In the genomic region with DNA sequence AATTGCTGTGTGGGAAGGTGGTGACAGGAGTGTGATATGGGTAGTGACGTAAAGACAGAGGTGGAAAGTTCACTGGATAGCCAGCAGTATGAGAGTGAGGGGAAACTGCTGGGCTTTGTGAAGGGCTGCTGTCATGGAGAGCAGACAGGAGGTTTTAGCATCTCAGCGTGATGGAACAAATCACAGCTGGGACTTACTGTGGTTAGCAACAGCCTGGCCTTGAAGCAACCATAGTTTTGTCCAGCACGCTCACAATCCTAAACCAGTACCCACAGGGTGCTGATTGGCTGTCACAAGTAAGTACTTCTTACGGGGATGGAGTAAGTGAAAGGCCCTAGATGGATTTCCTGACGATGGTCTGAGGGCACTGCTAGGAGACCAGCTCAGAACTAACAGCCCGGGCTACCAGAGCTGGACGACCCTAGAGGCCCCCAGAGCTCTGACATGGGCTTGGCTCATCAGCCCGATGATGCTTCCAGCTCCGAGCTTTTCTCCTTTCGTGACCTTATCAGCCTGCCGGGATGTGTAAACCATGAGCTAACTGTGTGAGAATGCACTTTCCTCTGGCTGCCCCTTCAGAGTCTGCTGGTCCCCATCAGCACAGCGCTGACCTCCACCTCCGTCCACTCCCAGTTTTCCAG, we compare ENCODE assay signal across 14 mouse cellular contexts. TPM values are rescaled to one million over a fixed set of nuclear protein-coding genes. Genes with fewer than 3 reads are reported as not detected.
A peak's percentile ranks its signal among the peaks of the same experiment; 100 is the strongest.
DNase-seq lines count a peak whose midpoint lies in the region; ATAC-seq and TF ChIP-seq lines count a peak whose summit lies in the region.
"Had no signal": no experiment of that assay in that cellular context is flagged by ENCODE, and none has a peak within 500 bp of the region (broad histone marks: within the 10 kb centered on the region; RNA-seq: fewer than 3 reads in every experiment).

No protein-coding gene starts in this region.

- no peaks in the 10 kb centered on the region for H3K9me3 ChIP-seq in kidney, embryonic 14.5 days (ENCODE audit: control insufficient read depth, low read length)
- H3K9me3 ChIP-seq in midbrain, embryonic 11.5 days (ENCODE audit: control insufficient read depth, low read length), result no peaks in the 10 kb centered on the region
- H3K9me3 ChIP-seq: embryonic facial prominence, embryonic 13.5 days; forebrain, embryonic 15.5 days had no signal

- no peak overlapping the region for H3K4me2 ChIP-seq in kidney, embryonic 14.5 days (replicated peaks; ENCODE audit: low read depth, low read length)
- no peak overlapping the region for H3K4me2 ChIP-seq in midbrain, embryonic 11.5 days
- H3K4me2 ChIP-seq: embryonic facial prominence, embryonic 13.5 days; forebrain, embryonic 15.5 days had no signal

- ATAC-seq in kidney, embryonic 14.5 days (ENCODE audit: low FRiP score, low TSS enrichment), result peak; percentile 33; the same call in 1 of the 2 replicates
- no peak for ATAC-seq in midbrain, embryonic 11.5 days (ENCODE audit: low FRiP score)
- no peak for ATAC-seq in megakaryocyte-erythroid progenitor cell, adult 5-6 weeks (replicated peaks; ENCODE audit: low FRiP score, low TSS enrichment, poor library complexity, severe bottlenecking)
- ATAC-seq: forebrain, embryonic 15.5 days had no signal

- H3K79me2 ChIP-seq in heart, adult 2 months (replicated peaks; ENCODE audit: control insufficient read depth, insufficient read depth, low read length), result no peaks in the 10 kb centered on the region

- no peaks in the 10 kb centered on the region for H3K36me3 ChIP-seq in kidney, embryonic 14.5 days (ENCODE audit: control insufficient read depth, insufficient read depth, low read length)
- no peaks in the 10 kb centered on the region for H3K36me3 ChIP-seq in heart, adult 2 months (ENCODE audit: control insufficient read depth, insufficient read depth, low read length)
- no peaks in the 10 kb centered on the region for H3K36me3 ChIP-seq in midbrain, embryonic 11.5 days (ENCODE audit: control insufficient read depth, insufficient read depth, low read length)
- H3K36me3 ChIP-seq: embryonic facial prominence, embryonic 13.5 days; forebrain, embryonic 15.5 days had no signal

- H3K4me1 ChIP-seq in kidney, embryonic 14.5 days (ENCODE audit: control insufficient read depth, insufficient read depth, low read length), result peaks cover 13% of the 10 kb centered on the region; the same call in 1 of the 2 replicates
- H3K4me1 ChIP-seq in heart, adult 2 months (ENCODE audit: control insufficient read depth, insufficient read depth, low read length), result peaks cover 4% of the 10 kb centered on the region
- H3K4me1 ChIP-seq in midbrain, embryonic 11.5 days (ENCODE audit: control insufficient read depth, insufficient read depth, low read length), result no peaks in the 10 kb centered on the region

- H3K27me3 ChIP-seq in kidney, embryonic 14.5 days (ENCODE audit: control insufficient read depth, insufficient read depth, low read length), result no peaks in the 10 kb centered on the region
- no peaks in the 10 kb centered on the region for H3K27me3 ChIP-seq in heart, adult 2 months (ENCODE audit: control insufficient read depth, insufficient read depth, low read length)
- no peaks in the 10 kb centered on the region for H3K27me3 ChIP-seq in midbrain, embryonic 11.5 days (ENCODE audit: control insufficient read depth, insufficient read depth, low read length)
- H3K27me3 ChIP-seq: embryonic facial prominence, embryonic 13.5 days; forebrain, embryonic 15.5 days had no signal

- no peak for TF ChIP-seq EP300 in heart, adult 2 months (IDR thresholded peaks at IDR 0.05; ENCODE audit: insufficient read depth, low read depth, low read length)

- no peak for TF ChIP-seq CTCF in heart, adult 2 months (IDR thresholded peaks at IDR 0.05)

- no peak overlapping the region for H3K27ac ChIP-seq in kidney, embryonic 14.5 days (ENCODE audit: low read depth, low read length)
- peak overlapping the region; percentile 31 for H3K27ac ChIP-seq in heart, adult 2 months
- H3K27ac ChIP-seq in midbrain, embryonic 11.5 days (ENCODE audit: low read depth, low read length), result no peak overlapping the region
- H3K27ac ChIP-seq: embryonic facial prominence, embryonic 13.5 days; forebrain, embryonic 15.5 days; liver, embryonic 14.5 days had no signal

- intact Hi-C loops in heart, adult 2 months (cut with DNase I), result no loop called here
- intact Hi-C loops in heart, postnatal 10 days (cut with DNase I), result no loop called here

- no peak for DNase-seq in kidney, adult 8-10 months
- peak; percentile 55 to 77 for DNase-seq in heart, adult 2 months
- peak; percentile 77 to 78 for DNase-seq in heart, postnatal 10 days
- DNase-seq in lung, postnatal 14 days, result peak; percentile 43
- DNase-seq in B cell, adult 2 months, result no peak
- DNase-seq in midbrain, embryonic 11.5 days (ENCODE audit: low spot score, missing footprints), result no peak
- DNase-seq: adrenal gland, postnatal 25 days; cerebellum, adult 9-11 months; thymus, adult 2 months had no signal

- no peak overlapping the region for H3K4me3 ChIP-seq in kidney, embryonic 14.5 days (ENCODE audit: low read length)
- no peak overlapping the region for H3K4me3 ChIP-seq in heart, adult 2 months
- no peak overlapping the region for H3K4me3 ChIP-seq in midbrain, embryonic 11.5 days (ENCODE audit: low read depth, low read length)
- H3K4me3 ChIP-seq: embryonic facial prominence, embryonic 13.5 days; forebrain, embryonic 15.5 days had no signal

- WGBS in kidney, embryonic 14.5 days, result 47% methylated on average over 13 of the region's 13 CpGs
- WGBS in heart, adult 2 months, result 19% methylated on average over 13 of the region's 13 CpGs
- WGBS in midbrain, embryonic 11.5 days, result 79% methylated on average over 13 of the region's 13 CpGs

- TF ChIP-seq POLR2A in heart, adult 2 months (IDR thresholded peaks at IDR 0.05; ENCODE audit: insufficient read depth, low read depth, low read length), result no peak

- H3K9ac ChIP-seq in kidney, embryonic 14.5 days (ENCODE audit: low read depth, low read length), result no peak overlapping the region
- no peak overlapping the region for H3K9ac ChIP-seq in heart, adult 2 months (ENCODE audit: low read depth, low read length)
- H3K9ac ChIP-seq in midbrain, embryonic 11.5 days (ENCODE audit: low read length), result no peak overlapping the region
- H3K9ac ChIP-seq: embryonic facial prominence, embryonic 13.5 days; forebrain, embryonic 15.5 days; liver, embryonic 14.5 days had no signal

RNA-seq across cellular contexts. Expression of a gene that starts 16.3 kb away (rescaled TPM):
- 3.9 and 4.2 TPM in 2 replicates for polyA plus RNA-seq in kidney, embryonic 14.5 days (2014; fragmentation: Nextera tagmentation; extraction: Ambion mirVana)
- 10 to 100 TPM in 1 of 2 experiments, 1 to 10 TPM in 1; 2.6 to 13.7 TPM for total RNA-seq in heart, adult 2 months (2021)
- polyA plus RNA-seq in heart, adult 2 months (2012; rRNA removed), result 13.8 and 28.5 TPM in 2 replicates
- 10 to 100 TPM; 19.0 to 43.7 TPM for total RNA-seq in heart, postnatal 10 days (2021)
- polyA plus RNA-seq in midbrain, embryonic 11.5 days (2014; fragmentation: Nextera tagmentation; extraction: Ambion mirVana), result 2.0 and 3.5 TPM in 2 replicates
- 23.4 and 35.0 TPM in 2 replicates for total RNA-seq in megakaryocyte-erythroid progenitor cell, adult 5-6 weeks (2014; fragmentation: Nextera tagmentation)
- 14.8 and 15.1 TPM in 2 replicates for total RNA-seq in megakaryocyte-erythroid progenitor cell, adult 5-6 weeks (2017)

RNA-seq across cellular contexts. Expression of a gene that starts 40.3 kb away (rescaled TPM):
- 241 and 398 TPM in 2 replicates for polyA plus RNA-seq in kidney, embryonic 14.5 days (2014; fragmentation: Nextera tagmentation; extraction: Ambion mirVana)
- 100 to 1,000 TPM; 213 to 227 TPM for total RNA-seq in heart, adult 2 months (2021)
- 175 and 178 TPM in 2 replicates for polyA plus RNA-seq in heart, adult 2 months (2012; rRNA removed)
- total RNA-seq in heart, postnatal 10 days (2021), result 100 to 1,000 TPM; 236 to 245 TPM
- 487 and 546 TPM in 2 replicates for polyA plus RNA-seq in midbrain, embryonic 11.5 days (2014; fragmentation: Nextera tagmentation; extraction: Ambion mirVana)
- 208 and 216 TPM in 2 replicates for total RNA-seq in megakaryocyte-erythroid progenitor cell, adult 5-6 weeks (2014; fragmentation: Nextera tagmentation)
- total RNA-seq in megakaryocyte-erythroid progenitor cell, adult 5-6 weeks (2017), result 136 and 192 TPM in 2 replicates

Comparison
In these comparisons a context has a peak if more than half of its experiments do, and no peak if none do; other contexts are left out.
1. DNase-seq: peak in heart, adult 2 months (2 of 2), heart, postnatal 10 days (2 of 2) and lung, postnatal 14 days (single experiment); none in kidney, adult 8-10 months (0 of 2), B cell, adult 2 months (0 of 2) and midbrain, embryonic 11.5 days (single experiment).